Mouse (Mus musculus) granulocyte monocyte progenitor cell, adult 5-6 weeks (primary cell): ENCODE measurements around the gene Sfswap. TPM values are rescaled to one million over a fixed set of nuclear protein-coding genes. Genes with fewer than 3 reads are reported as not detected.

Source experiments
- ATAC-seq: replicated peaks from 2 replicates; pipeline ENCODE4 v1.8.0; 2016; ENCODE audit warnings: mild to moderate bottlenecking, moderate TSS enrichment, inconsistent platforms; ENCODE audit not compliant: poor library complexity, severe bottlenecking
- total RNA-seq, 2 experiments: library from RNA; stranded (forward) in 1 of 2; stranded (reverse) in 1 of 2; fragments of 200-712, 200-1000 nt in 1 of 2; fragments of >200 nt in 1 of 2; fragmentation: Nextera tagmentation in 1 of 2; gene quantifications; 2 replicates each; pipeline ENCODE4 v1.2.3; 2014 to 2017

The Sfswap gene
- total RNA-seq, 2 experiments from 2014 or later = 72.7 to 87.2 TPM

DNA sequence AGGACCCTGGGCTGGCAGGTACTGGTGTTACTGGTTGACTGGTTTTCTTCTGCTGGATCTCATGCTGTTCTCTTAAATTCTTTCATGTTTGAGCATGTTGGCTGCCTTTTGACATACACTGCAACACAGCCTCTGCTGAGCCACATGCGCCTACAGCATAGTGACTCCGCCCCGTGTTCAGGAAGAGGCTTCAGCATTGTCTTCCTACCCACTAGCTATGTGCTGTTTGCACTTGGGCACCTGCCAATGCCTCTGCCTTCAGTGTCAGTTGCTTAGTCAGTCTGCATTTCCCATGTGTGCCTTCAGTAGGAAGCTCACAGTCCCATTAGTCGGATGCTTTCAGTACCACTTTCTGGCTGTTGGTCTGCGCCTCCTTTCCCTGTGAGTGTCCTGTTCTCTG lies 23.7 kb downstream of the Sfswap start:
- no peak for ATAC-seq

DNA sequence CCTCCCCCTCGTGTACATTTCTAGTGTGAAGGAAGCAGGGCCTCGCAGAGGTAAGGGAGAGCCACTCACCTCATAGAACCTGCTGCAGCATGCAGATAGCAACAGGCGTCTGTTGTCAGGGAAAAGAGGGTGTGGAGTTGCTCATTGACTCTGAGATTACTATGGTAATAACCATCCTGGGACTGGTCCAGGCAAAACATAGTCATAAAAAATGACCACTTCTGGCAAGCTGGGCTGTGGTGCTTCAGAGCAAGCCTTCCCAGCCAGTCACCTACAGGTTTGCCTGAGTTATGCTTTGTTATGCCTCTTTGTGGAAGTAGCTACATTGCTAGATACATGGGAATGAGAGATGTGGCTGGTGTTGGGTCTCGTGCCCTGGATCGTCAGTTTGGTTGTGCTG lies 26.1 kb downstream of the Sfswap start:
- ATAC-seq = no peak

DNA sequence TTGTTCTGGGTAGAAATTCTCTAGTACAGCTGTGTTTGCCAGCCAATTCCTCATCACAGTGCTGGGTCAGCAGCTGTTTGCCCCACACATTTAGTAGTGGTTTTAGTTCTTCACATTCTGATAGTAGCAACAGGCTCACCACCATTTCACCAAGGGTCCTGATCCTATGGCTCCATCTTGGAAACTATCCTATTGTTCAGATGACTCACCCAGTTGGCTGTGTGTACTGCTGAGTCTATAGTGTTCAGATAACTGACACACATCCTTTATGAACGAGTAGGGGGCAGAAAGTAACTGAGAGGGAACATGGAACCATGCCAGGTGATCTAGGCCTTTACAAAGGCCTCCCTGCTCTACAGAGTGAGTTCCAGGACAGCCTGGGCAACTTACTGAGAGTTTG lies 28.6 kb downstream of the Sfswap start:
- no peak for ATAC-seq

GRCm38 (mm10) chr5:129533731-129534130 lies 32.7 kb downstream of the Sfswap start:
- no peak for ATAC-seq

- no peak for ATAC-seq
Observed at GRCm38 (mm10) chr5:129534500-129534899, 33.5 kb downstream of the Sfswap start.

GRCm38 (mm10) chr5:129535021-129535420 lies 34.0 kb downstream of the Sfswap start:
- no peak for ATAC-seq

- ATAC-seq = no peak
Observed at GRCm38 (mm10) chr5:129535431-129535830, 34.4 kb downstream of the Sfswap start.

DNA sequence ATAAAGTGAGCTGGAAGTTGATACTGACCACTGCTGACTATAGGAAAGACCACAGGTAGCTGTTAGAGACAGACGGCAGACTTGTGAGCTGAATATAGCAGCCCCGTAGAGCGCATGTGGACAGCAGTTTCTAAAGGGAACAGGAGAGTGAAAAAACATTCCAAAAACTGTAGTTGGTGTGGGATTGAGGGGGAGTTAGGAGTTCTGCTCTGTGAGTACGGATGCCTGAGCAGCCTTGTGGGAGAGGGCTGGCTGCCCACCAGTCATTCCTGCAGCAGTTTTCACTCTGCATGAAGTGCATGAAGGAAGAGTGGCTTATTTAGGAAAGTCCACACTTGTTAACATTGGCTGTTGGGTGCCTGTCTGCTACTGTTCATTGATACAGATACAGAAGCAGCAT lies 37.8 kb downstream of the Sfswap start:
- ATAC-seq = no peak

- ATAC-seq = peak; percentile 53; the same call in 1 of the 2 replicates
Observed at GRCm38 (mm10) chr5:129542236-129542635, 41.2 kb downstream of the Sfswap start.

DNA sequence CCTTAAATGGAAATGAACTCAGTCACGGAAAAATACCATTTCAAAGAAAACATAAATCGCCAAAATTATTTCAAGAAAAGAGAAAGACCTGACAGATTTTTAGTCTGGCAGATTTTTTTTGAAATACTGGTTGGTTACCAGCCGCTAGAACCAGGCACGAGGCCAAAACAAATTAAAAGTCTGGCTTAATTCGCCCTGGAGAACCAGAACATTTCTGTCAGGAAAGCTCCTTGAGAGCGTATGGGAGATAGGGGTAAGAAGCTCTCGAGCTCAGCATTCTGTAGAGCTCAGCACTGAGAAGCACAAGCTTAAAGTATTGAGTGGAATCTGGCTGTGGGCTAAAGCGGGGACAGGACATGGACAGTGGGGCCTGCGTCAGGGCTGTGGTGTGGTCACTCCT lies 44.8 kb downstream of the Sfswap start:
- ATAC-seq = no peak

DNA sequence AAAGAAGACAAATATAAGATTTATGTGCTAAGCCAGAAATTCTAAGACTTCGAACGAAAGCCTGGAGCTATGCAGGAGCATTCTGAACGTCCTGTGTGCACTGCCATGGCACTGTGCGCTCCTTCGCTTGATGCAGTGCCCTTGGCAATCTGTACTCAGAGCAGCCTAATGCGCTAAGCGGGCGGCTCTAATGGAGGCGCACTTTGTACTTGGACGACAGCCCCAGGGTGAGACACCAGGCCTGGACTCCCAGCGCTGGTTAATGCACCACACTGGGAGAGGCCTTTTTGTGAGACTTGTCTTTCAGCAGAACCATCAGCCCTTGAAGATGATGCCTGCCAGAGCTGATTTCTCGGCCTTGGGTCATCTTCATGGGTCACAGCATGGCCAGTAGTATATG lies 48.7 kb downstream of the Sfswap start:
- ATAC-seq = no peak

- no peak for ATAC-seq
Observed at GRCm38 (mm10) chr5:129550790-129551189, 49.8 kb downstream of the Sfswap start.

DNA sequence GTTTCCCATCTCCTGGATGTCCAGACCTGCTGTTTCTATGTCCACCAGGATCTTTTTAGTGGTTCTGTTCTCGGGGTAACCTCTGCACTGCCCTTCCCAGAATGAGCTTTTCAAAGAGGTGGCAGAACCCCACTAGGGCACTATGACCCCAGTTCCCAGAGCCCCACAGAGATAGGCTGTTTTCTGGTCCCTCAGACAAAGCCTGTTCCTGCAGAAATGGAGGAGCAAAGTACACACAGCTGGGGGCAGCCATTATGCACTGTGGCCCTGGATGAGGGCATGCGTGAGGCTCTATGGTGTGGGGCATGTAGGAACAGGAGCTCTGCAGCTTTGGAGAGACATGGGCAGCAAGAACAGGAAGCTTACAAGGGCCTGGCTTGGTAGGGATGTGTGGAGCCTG lies 51.0 kb downstream of the Sfswap start:
- ATAC-seq = no peak

GRCm38 (mm10) chr5:129553642-129554041 lies 52.6 kb downstream of the Sfswap start:
- ATAC-seq = no peak

DNA sequence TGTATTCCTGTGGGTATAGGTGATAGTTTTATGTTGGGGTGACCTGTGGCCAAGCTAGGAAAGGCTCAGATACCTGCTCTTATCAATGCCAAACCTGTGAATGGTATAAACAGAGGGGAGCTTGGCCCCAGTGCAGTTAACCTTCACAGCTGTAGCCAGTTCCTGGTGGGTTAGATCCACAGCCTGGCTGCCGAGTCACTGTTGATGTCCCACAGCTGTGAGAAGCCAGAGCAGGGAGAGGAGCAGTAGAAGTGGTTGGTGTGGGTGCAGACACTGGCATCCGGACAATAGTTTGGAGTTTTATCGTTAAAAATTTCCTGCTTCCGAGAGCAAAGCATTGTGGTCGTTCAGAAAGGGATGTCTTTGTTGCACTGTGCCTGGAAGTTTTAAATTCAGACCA lies 57.6 kb downstream of the Sfswap start:
- no peak for ATAC-seq

DNA sequence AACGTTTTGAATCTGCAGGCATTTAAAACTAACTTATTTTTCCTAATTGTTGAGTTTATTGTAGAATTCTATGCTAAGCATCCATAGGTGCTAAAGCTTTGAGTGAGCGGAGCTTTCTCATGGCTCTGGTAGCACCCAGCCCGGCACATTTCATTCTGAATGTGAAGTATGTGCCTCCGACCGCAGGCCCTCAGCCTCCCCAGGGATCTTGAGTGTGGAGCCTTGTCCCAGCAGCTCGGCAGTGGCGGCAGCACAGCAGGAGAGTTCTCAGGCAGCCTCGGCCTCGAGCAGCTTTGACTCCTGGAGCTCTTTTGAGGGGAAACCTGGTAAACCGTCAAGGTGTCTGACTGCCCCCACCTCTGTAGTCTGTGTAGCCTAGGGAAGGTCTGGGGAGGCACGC lies 58.3 kb downstream of the Sfswap start:
- no peak for ATAC-seq

DNA sequence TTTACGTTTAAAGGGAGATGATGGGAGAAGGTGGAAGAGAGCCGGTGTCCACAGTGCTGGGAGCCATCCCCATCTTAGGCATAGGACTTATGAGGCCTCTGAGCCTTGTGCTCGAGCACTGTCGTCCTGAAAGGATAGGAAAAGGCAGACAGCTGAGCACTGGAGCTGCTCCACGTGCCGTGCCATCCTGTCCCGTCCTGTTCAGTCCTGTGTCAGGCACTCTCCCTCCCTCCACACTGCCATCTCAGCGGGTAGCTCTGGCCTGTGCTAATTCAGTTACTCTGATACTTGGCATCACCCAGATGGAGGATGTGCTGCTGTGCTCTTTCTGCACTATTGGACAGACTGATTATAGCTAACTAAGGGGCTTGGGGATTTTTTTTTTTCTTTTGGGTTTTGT lies 61.3 kb downstream of the Sfswap start:
- ATAC-seq = no peak

DNA sequence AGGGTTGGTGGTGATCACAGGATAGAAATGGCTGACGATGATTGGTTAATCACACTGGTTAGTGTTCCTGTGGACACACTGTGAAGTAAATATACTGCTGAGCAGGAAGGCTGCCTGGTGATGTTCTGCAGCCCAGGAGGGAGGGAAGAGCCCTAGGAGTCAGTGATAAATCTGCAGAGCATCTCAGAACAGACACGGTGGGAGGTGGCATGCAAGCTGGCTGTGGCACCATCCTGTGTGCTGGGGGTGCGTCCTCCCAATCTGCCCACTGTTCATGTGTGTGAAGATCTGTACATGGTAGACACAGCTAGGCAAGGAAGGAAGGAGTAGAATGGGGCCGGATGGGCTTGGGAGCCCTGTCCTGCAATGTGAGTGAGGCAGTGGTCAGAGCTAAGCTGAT lies 67.6 kb downstream of the Sfswap start:
- ATAC-seq = no peak

DNA sequence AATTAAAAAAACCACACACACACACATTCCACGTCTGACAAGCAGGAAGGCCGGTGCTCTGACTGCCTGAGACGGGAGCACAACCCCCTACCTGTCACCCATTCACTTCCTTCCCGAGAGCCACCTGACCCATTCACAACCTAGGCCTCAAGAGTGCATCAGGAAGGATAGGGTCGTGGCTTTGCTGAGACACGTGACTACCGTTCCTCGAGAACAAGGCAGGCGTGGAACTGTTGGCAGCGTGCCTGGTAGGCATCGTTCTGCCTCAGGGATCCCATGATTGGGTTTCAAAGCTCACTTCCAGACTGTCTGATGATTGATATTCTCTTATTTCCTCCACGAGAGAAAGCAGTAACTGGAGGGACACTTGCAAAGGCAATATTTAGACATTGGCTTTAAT lies 77.2 kb downstream of the Sfswap start:
- no peak for ATAC-seq

DNA sequence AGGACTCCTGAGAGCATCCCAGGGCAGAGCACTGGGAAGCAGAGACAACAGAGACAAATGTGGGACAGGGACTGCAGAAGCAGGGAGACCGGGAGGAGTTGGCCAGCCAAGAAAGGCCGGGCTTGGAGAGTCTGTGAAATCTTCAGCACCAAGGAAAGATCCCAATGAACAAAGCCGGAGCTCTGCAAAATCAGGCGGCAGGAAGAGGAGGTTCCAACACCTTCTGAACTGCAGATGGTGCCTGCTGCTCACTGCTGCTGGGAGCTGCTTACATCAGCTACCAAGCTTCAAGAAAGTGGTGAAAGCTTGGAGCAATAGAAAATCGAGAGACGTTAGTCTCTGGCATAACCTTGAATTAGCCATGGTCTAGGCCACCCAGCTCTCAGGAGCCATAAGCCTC lies 79.0 kb downstream of the Sfswap start:
- no peak for ATAC-seq

DNA sequence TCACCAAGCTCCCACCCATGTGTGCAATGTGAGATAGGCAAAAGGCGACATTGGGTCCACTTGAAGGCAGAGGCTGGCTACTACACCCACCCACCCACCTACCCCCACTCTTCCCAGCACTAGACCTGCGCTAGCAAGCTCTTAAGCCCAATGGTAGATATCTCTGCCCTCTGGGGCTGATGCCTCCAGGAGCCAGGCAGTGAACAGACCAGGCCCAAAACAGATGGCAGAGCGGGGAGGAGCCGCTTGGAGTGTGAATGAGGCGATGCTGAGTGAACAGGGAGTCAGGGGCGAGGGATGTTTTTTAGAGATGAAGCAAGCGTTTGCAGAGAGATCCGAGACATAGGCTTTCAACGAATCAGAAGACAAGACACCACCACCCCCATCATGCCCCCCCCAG lies 79.6 kb downstream of the Sfswap start:
- no peak for ATAC-seq

DNA sequence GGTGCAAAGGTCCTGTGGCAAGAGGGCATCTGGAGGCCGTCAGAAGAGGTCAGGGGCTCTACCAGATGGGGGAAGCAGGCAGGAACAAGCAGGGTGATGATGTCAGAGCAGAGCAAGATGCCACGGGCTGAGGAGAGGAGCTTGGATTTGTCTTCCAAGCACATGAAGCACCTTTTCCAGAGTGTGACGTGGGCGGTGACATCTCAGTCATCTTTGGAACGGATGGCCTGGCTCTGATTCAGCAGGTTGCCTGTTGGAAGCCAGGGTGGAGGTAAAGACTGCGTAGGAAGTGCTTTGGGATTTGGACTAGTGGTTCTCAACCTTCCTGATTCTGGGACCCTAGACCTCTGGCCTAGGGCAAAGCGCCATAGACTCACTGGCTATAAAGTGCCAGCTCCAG lies 80.0 kb downstream of the Sfswap start:
- ATAC-seq = no peak

GRCm38 (mm10) chr5:129583331-129583730 lies 82.3 kb downstream of the Sfswap start:
- ATAC-seq = no peak
